Mouse (Mus musculus) layer of hippocampus, postnatal 25 days (tissue): ENCODE results near the gene Slc25a25. TPM values are rescaled to one million over a fixed set of nuclear protein-coding genes. Genes with fewer than 3 reads are reported as not detected.
A peak's percentile ranks its signal among the peaks of the same experiment; 100 is the strongest.

ENCODE experiments used
- DNase-seq, 2 experiments: peaks; one replicate each; pipeline ENCODE4 v3.0.0; 2022; ENCODE audit warnings: mixed read lengths in 2 of 2, low spot score in 1 of 2; ENCODE audit errors: extremely low spot score in 1 of 2
- total RNA-seq, 2 experiments: library from RNA; stranded (reverse); gene quantifications; 2 replicates each; pipeline ENCODE4 v1.2.3; 2021

Slc25a25 gene
- total RNA-seq, 2 experiments from 2014 or later: 53.5 to 55.2 TPM

- DNase-seq: no peak
Observed at GRCm38 (mm10) chr2:32463773-32464172, 12.5 kb upstream of the Slc25a25 start.

- no peak for DNase-seq
Observed at GRCm38 (mm10) chr2:32459657-32460056, 8.4 kb upstream of the Slc25a25 start.

GRCm38 (mm10) chr2:32458300-32458699, 7.1 kb upstream of the Slc25a25 start:
- no peak for DNase-seq

GRCm38 (mm10) chr2:32455101-32455500, 3.9 kb upstream of the Slc25a25 start:
- no peak for DNase-seq

- no peak for DNase-seq
Observed at GRCm38 (mm10) chr2:32454633-32455032, 3.4 kb upstream of the Slc25a25 start.

- no peak for DNase-seq
Observed at GRCm38 (mm10) chr2:32453641-32454303, 2.5 kb upstream of the Slc25a25 start.

- DNase-seq: no peak
Observed at GRCm38 (mm10) chr2:32452441-32452971, 1.3 kb upstream of the Slc25a25 start.

GRCm38 (mm10) chr2:32451870-32452372, 676 bp upstream of the Slc25a25 start:
- DNase-seq: peak; percentile 94 to 96

- peak in 1 of 2 experiments; percentile 22 for DNase-seq
Observed at GRCm38 (mm10) chr2:32449761-32450754, 1.2 kb downstream of the Slc25a25 start, which contains the start of gene Naif1. Gene Naif1 (plus strand): TSS chr2:32450457.

GRCm38 (mm10) chr2:32448480-32448879, 2.8 kb downstream of the Slc25a25 start:
- DNase-seq: no peak

GRCm38 (mm10) chr2:32447264-32447936, 3.8 kb downstream of the Slc25a25 start:
- no peak for DNase-seq

- DNase-seq: no peak
Observed at GRCm38 (mm10) chr2:32445535-32445934, 5.7 kb downstream of the Slc25a25 start.

GRCm38 (mm10) chr2:32441550-32441949, 9.7 kb downstream of the Slc25a25 start:
- no peak for DNase-seq

- DNase-seq: no peak
Observed at GRCm38 (mm10) chr2:32440632-32441031, 10.6 kb downstream of the Slc25a25 start.

- no peak for DNase-seq
Observed at GRCm38 (mm10) chr2:32440164-32440563, 11.1 kb downstream of the Slc25a25 start.

GRCm38 (mm10) chr2:32439177-32439576, 12.1 kb downstream of the Slc25a25 start:
- no peak for DNase-seq

GRCm38 (mm10) chr2:32438733-32439132, 12.5 kb downstream of the Slc25a25 start:
- no peak for DNase-seq

- DNase-seq: no peak
Observed at GRCm38 (mm10) chr2:32437612-32438166, 13.6 kb downstream of the Slc25a25 start.

- DNase-seq: no peak
Observed at GRCm38 (mm10) chr2:32436686-32437372, 14.4 kb downstream of the Slc25a25 start.
